Mouse (Mus musculus) gastrocnemius, adult 8-10 months (tissue): ENCODE data around the gene Zfp39. TPM values are rescaled to one million over a fixed set of nuclear protein-coding genes. Genes with fewer than 3 reads are reported as not detected.

ENCODE experiments used
- DNase-seq, 2 experiments: peaks; one replicate each; pipeline ENCODE4 v3.0.0; 2022; ENCODE audit warnings: low spot score in 2 of 2
- total RNA-seq, 4 experiments: library from RNA; stranded (reverse); gene quantifications; 2 replicates each; pipeline ENCODE4 v1.2.4; 2022

Zfp39 gene
- total RNA-seq = 1 to 10 TPM; 2.6 to 4.8 (median 4.1) TPM

DNA sequence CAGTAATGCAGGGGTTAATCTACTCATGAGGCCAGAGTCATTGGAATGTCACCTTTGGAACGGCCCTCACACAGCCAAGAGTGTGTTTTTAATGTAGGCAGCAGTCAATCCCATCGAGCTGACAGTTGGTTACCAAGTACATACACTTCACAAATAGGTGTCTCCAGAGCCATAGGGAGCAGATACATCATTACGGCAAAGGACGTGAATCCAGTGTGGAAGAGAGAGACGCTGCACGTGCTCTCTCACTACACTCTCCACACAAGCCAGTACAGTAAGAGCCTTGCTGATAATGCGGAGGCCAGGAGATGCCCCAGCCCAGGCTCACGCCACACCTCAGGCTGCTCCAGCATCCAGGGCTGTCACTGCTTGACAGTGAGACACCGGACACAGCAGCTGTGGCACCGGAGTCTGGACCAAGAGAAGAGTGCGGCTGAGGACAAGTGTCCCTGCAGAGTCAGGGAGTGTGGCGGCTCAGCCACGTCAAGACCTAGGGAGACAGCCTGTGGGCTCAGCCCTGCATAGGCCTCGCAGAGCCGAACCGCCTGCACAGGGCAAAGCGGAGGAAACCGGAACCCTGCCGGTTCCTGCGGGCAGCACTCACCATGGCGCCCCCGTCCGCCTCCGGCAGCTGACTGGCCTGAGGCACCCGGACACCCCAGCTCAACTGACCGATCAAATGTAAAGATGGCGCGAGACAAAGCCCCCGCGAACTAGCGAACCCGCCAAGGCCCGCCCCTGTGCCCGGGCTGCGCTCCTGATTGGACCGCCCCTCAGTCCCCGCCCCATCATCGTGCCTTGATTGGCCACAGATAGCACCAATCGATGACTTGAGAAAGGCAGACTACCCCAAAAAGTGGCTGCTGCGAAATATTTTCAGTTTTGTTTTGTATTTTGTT is at the start of gene Zfp39:
TSS of gene Zfp39 (minus strand) at position 715 of the 899 bp plus-strand sequence.
- peak; percentile 95 to 97 for DNase-seq

DNA sequence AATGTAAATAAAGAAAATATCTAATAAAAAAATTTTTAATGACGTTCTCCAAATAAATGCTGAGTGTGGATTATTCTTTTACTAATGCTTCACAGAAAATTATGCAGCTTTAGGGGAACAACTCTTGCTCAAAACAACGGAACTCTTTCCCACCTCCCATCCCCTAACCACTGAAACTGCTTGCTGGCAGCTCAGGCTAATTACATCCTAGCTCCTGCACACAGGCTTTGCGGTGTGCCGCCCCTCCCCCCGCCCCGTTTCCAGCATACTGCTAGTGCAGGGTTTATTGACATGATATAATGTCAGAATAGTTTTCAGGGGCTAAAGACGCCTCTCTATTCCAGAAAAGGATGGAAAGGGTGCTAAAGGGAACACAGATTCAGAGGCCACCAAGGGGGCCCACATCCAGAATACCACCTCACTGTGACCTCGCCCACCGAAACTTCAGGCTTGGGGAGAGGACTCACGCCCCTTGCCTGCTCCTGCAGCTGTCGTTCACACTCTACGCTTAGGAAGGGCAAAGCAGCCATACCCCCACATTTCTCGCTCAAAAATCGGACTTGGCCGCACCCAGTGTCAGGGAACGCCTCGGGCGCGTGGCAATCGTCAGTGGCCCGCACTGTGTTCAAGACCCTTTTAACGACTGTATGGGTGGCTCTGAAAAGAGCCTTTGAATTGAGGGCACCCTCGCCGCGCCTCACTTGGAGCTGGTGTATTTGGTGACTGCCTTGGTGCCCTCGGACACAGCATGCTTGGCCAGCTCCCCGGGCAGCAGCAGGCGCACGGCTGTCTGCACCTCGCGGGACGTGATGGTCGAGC is 49.5 kb upstream of the Zfp39 start:
- DNase-seq = no peak

DNA sequence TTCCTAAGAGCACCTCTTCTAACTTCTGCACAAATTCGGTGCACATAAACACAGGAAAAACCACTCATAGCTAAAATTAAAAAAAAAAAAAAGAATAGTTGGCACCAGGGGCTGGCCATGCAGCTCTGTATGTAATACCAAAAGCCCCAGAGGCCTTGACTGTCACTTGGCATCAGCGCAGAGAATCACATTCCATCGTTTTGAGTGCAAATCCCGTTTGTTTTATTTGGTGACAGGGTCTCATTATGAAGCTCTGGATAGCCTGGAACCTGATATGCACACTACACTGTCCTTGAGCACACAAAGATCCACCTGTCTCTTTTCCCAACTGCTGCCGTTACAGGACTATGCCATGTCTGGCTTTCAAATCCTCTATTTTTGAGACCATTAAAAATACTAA is 47.2 kb upstream of the Zfp39 start:
- no peak for DNase-seq

DNA sequence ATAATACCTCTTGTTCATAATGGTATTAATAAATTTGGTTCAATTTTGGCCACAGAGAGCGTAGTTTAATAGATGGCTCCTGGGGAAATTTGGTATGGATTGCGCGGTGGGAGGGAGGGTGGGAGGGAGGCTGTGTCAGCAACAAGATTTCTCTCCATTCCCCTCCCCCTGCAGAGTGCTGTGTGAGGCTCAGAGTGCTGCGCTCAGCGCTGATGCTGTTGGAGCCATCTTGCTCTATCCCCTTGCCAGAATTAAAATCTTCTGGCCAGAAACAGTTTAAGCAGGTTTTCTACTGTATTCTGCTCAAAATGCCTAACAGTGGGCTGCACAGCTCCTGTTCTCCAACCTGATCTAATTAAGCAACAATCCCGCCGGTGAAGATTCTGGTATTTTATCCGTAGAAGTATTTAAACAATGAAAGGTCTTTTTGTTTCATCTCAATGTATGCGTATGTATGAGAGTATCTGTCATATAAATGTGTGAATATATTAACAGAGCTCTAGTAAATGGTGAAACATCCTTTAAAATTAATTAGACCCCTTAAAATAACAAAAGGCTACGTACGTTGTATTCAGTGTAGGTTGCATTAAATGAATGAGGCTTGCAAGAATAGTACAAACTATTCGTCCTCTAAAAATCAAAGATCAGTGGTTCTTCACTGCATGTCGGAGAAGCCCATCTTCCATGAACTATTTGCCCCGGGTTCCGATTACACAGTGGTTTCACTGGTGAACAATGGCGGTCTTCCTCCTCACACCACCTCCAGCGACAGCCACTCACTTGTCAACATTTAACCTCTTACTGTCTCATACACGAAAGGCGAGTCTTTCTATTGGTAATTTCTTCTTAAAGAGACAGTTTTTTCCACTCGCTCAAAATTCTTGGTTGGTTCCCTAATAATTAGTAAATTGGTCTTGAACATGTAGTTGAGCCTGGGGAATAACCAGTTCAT is 45.7 kb upstream of the Zfp39 start:
- DNase-seq = no peak

DNA sequence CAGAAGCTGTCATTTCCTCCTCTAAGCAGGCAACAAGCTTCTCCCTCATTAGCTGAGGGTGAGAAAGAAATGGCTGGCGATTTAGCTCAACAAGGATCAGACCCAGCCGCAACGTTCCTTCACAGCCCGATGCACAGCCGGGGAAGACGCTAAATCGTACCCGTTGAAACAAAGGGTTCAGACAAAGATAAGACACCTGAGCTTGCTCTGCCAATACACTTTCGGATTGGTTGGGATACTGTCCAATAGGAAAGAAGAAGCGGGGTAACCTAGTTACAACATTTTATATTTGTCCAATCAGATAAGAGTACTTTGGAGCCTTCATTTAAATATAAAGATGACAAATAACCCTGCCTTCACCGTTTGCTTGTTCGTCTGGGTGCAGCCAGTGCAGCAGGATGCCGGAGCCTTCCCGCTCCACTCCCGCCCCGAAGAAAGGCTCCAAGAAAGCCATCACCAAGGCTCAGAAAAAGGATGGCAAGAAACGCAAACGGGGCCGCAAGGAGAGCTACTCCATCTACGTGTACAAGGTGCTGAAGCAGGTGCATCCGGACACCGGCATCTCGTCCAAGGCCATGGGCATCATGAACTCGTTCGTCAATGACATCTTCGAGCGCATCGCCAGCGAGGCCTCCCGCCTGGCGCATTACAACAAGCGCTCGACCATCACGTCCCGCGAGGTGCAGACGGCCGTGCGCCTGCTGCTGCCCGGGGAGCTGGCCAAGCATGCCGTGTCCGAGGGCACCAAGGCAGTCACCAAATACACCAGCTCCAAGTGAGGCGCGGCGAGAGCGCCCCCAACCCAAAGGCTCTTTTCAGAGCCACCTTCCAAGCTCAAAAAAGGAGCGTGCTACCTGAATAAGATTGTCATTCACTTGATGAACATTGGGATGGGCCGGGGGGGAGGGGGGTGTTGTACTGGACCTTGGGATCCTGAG is 44.8 kb upstream of the Zfp39 start, which contains the start of gene Hist3h2ba:
TSS of gene Hist3h2ba (plus strand) at position 379 of the 938 bp plus-strand sequence.
- no peak for DNase-seq

DNA sequence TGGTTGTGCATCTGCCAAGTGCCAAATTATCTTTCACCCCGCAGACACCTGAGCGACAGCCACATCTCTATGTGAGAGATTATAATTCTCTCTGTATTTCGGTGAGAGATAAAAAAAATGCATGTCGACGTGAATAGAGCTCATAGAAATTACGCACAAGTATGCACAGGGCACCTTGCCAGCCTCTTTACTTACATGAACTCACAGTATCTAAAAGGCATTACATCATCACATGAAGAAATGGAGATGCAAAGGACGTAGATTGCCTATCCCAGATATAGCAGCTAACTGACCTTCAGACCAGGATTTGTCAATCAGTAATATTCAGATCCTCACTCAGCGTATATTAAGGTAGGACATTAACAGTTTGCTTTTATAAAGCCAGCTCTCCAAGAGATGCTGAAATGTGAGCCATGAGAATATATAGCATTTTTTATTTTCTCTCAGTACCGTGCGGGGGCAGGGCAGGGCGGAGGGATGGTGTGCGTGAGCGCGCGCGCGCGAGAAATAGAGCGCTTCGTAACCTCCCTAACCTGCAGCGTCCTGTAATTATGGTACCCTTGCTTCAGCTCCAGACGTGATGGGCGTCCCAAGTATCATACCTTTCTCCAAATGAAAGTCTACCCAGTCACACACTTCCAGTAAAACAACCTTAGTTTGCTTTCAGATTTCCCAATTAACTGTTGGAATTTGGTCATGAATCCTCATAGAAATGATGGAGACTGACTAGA is 43.9 kb upstream of the Zfp39 start:
- DNase-seq = no peak

DNA sequence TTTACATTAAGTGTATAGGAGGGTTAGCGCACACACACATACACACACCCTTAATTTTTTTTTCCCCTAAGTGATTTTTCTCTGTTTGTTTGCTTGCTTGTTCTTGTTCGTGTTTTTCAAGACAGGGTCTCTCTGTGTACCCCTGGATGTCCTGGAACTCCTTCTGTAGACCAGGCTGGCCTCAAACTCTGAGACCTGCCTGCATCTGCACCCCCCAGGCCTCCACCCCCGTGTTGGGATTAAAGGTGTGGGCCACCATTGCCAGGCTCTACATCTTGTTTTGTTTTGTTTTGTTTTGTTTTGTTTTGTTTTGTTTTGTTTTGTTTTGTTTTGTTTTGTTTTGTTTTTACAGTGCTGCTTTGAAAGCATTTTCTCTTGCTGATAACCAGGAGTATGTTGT is 43.3 kb upstream of the Zfp39 start:
- no peak for DNase-seq

DNA sequence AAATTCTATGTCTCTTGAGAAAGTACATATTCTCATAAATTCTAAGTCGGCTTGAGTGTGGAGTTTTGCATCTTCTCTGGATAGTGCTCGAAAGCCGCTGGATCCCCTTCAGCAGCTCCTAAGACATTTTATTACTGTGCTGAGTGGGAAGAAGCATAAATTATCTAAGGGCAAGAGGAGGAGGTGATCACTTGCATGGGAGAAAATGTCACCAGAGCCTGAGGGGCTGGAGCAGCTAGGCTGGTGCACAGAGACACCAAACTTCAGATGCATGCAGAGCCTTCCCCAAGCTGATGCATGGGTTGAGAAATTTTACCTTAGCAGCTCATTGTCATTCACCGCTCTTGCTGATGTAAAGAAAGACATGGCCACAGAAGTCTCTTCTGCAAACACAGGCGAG is 40.1 kb upstream of the Zfp39 start:
- DNase-seq = no peak

DNA sequence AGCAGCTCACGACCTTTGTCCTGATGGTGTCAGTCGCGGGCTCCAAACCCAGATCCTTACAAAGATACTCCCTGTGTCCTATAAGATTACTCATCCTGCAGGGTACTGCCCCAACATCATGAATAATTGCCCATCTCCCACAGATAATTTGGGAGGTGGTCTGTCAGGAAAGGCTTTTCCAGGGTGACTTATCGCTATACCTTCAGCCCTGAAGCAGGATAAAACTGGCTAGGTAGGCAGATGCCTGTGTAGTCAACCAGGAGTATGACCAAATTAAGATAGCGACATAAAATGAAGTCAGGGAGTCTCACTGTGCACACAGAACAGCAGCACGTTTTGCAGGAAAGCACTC is 35.0 kb upstream of the Zfp39 start:
- DNase-seq = no peak

DNA sequence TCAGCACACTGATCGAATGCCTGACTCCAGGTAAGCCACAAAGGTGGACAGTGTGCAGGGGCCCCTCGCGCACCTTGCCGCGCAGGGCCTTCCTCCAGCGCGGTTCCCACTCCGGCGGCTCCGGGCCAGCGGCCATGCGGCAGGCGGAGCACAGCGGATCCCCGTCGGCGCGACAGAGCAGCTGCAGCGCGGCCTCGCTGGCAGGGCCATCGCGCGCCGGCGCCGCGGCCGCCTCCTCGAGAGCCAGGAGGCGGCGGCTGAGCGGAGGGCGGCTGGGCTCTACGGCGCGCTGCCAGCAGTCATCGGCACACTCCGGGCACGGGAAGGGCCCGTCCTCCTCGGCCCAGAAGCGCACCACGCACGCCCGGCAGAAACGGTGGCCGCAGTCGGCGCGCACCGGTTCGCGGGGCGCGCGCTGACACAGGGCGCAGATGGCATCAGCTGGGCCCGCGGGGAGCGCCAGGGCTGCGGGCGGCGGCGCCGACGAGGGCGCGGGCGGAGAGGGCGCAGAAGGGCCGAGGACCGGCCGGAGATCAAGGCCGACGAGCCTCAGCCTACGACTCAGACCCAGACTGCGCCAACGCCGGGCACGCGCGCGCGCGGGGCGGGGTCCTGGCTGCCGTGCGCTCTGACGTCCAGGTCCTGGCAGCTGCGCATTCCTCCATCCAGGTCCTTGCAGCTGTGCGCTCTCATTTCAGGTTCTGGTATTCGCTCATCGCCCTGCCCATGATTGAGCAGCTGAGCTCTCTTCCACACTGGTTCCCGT is 34.5 kb upstream of the Zfp39 start, which contains the start of gene Rnf187:
TSS of gene Rnf187 (minus strand) at position 595 of the 766 bp plus-strand sequence.
- peak; percentile 85 to 90 for DNase-seq

DNA sequence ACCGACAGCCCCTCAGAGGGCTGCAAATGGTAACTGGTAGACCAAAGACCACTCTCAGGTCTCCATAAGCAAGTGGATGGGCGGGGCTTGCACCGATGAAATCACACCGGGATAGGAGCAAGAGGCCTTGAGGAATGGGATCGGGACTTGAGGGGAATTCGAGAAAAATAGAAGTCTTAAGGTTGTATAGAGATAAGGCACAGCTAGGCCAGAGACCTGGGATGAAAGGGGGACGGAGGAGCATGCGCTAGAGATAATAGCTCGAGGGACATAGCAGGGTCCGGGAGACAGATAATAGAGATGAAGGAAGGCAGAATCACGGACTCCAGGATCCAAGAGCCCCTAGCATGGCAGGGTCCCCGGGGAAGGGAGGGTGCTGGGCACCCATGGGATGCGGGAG is 33.9 kb upstream of the Zfp39 start:
- no peak for DNase-seq

DNA sequence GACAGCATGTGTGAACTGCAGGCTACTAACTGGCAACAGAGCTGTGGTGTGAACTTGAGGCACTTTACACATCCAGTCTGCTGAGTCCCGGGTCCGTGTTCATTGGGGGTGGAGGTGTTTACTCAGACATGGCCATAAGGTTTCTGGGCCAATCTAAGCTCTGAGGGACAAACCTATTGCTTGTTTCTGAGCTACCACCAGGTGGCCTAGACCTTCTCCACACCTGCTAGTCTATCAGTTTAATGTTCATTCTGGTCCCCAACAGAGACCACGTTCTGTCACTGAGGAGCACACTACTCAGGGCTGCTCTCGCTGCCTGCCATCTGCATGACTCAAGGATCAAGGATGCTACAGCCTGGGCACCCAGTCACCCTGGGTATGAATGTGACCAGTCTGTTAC is 27.6 kb upstream of the Zfp39 start:
- DNase-seq = no peak

DNA sequence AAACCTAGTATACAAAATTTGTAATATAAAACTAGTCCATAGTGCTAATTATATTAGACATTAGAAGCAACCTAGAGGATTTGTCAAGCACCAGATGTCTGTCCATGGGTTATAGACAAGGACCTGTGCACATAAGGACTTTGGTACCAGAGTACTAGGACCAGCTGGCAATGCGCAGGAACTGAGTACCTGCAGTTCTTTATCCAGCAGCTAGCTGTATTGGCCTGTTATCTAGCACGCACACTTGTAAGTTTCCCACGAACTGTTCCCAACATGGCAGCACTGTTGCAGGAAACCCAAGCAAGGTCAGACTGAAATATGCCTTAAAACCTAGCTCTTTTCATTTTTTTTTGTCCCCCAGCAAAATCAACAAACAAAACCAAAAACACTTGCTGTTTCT is 26.2 kb upstream of the Zfp39 start:
- DNase-seq = no peak

DNA sequence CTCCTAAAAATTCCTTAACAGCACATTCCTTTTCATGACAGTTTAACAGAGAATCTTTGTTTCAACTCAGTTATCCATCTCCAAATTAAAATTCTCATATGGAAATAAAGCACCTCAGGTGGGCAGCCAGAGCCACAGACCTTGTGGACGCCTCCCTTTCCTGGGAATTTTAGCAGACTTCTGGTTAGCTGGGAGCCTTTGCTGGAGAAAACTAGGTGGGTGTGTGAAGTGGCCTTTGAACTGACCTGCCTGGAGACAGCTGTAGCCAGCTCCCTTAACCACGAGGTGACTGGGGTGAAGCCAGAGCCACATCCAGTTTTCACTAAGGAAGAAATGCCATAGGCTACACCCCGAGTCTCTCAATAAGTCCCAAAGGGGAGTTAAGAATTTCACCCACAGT is 25.6 kb upstream of the Zfp39 start:
- no peak for DNase-seq

DNA sequence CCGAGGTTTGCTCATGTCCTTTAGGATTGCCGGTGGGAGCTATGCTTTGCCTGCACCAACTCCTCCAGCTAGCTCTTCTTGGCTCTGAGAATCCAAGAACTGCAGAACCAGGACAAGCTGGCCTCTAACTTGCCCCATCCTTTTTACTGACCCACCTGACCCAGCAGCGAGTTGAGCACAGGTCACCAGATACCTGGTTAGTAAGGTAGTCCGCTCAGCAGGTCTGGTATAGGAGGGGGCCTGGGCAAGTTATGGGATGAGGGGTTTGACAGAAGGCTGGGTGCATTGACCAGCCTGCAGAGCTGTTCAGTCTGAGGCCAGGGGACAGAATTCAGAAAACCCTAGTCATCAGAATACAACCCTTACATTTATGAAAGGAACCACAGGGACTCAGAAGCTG is 25.0 kb upstream of the Zfp39 start:
- no peak for DNase-seq

DNA sequence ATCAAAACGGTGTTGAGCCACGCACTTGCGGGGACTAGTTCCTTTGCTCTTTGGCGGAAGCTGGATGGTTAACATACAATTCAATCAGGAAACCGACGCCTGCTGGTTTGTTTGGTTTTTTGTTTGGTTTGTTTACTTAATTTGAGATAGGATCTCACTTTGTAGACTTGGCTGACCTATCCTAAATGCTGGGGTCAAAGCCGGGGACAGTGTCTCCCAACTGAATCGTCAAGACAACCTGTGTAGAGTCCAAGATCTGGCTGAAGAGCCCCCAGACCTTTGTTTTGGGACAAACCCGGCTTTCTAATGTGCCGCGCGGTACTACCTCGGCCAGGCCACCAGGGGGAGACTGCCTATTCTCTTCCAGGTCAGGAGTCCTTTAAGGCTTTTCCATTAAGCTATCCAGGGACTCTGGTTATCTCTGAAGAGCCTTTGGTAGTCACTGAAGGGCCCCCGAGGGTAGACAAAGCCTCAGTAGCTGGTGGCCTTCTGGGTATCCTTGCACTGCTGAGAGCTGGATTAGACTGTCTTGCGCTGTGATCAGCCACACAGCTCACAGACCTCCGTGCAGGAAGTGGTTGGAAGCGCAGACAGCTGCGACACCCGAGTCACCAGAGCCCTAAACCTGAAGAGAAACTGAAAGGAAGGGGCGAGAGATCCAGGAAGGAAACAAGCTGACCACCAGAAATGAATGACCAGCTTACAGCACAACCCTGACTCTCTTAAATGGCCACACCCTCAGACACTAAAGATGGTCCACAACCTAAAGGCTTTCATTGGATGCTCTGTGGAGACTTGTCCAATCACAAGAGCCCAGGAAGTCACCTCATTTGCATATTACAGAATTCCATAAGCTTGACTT is 24.0 kb upstream of the Zfp39 start:
- DNase-seq = no peak

DNA sequence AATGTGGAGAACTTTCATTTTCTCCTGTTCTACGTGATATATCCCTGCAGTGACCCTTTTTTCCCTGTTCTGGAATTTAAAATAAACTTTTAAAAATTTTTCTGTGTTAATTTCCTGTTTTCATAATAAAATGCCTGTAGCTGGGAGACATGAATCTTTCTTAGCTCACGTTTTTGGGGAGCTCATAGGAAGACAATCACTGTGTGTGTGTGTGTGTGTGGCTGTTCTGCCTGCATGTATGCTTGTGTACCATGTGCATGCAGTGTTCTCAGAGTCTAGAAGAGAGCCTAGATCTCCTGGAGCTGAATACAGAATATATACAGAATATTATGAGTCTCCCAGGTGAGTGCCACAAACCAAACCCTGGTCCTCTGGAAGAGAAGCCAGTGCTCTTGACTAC is 23.0 kb upstream of the Zfp39 start:
- no peak for DNase-seq

DNA sequence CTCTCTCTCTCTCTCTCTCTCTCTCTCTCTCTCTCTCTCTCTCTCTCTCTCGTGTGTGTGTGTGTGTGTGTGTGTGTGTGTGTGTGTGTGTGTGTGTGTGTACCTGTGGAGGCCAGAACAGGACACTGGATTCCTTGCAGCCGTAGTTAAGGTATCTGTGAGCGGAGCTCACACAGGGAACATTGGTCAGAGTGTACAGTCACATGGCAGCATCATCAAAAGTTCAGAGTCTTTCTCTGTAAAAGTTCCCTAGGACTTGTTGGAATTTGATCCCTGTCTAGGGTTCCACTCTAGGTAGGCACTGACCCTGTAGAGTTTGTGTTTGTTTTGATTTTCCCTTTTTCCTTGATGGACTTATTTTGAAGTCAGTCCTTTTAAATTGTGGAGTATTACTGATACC is 22.6 kb upstream of the Zfp39 start:
- no peak for DNase-seq
